Mouse (Mus musculus) spleen, adult 2 months (tissue): ENCODE results near the gene Fam133b. TPM values are rescaled to one million over a fixed set of nuclear protein-coding genes. Genes with fewer than 3 reads are reported as not detected.
A peak's percentile ranks its signal among the peaks of the same experiment; 100 is the strongest.

Experiments
- DNase-seq, 2 experiments: peaks; one replicate each; pipeline versions ENCODE4 v3.0.0 to v3.0.0-alpha.2; 2012 to 2021; ENCODE audit warnings: low spot score in 2 of 2, low read depth in 1 of 2
- H3K27ac ChIP-seq: fragments of 200-500 bp; 2 replicates; pipeline ENCODE4 v1.5.1; 2012; ENCODE audit warnings: low read length, inconsistent platforms; ENCODE audit not compliant: insufficient read depth
- H3K27me3 ChIP-seq: fragments of 200-500 bp; 2 replicates; pipeline ENCODE4 v1.6.1; 2012; ENCODE audit warnings: mild to moderate bottlenecking, moderate library complexity, low read length, inconsistent platforms; ENCODE audit not compliant: control insufficient read depth, insufficient read depth
- H3K36me3 ChIP-seq: fragments of 200-500 bp; 2 replicates; pipeline ENCODE4 v1.6.1; 2012; ENCODE audit warnings: mild to moderate bottlenecking, low read length, inconsistent platforms; ENCODE audit not compliant: control insufficient read depth, insufficient read depth
- H3K4me1 ChIP-seq: fragments of 200-500 bp; 2 replicates; pipeline ENCODE4 v1.6.1; 2011; ENCODE audit warnings: inconsistent platforms; ENCODE audit not compliant: control insufficient read depth, insufficient read depth, insufficient read length
- H3K4me3 ChIP-seq: fragments of 200-500 bp; 2 replicates; pipeline ENCODE4 v1.5.1; 2011; ENCODE audit warnings: mild to moderate bottlenecking, inconsistent platforms; ENCODE audit not compliant: insufficient read depth, insufficient read length; ENCODE audit errors: extremely low read depth
- CTCF ChIP-seq: fragments of 200-500 bp; IDR thresholded peaks from 2 replicates; pipeline ENCODE4 v1.5.1; 2011; ENCODE audit warnings: mild to moderate bottlenecking, inconsistent platforms; ENCODE audit not compliant: insufficient read depth, insufficient read length, insufficient replicate concordance; ENCODE audit errors: extremely low read depth
- POLR2A ChIP-seq: fragments of 200-500 bp; IDR thresholded peaks from 2 replicates; pipeline ENCODE4 v1.6.1; 2011; ENCODE audit warnings: low read depth, low read length, inconsistent platforms
- WGBS: fragments of 180-500 bp; shearing (Covaris S2); methylation state at CpG from one replicate; pipeline ENCODE4 v1.1.7; 2018; 5-methylcytosine and 5-hydroxymethylcytosine counted together
- polyA plus RNA-seq: library from polyadenylated mRNA; depleted of rRNA; stranded (reverse); fragments of >200 nt; gene quantifications from 2 replicates; pipeline ENCODE4 v1.2.3, GENCODE M21; 2012; rRNA removed

The Fam133b gene
- 3.9 and 4.7 TPM in 2 replicates for polyA plus RNA-seq

- under 1% methylated on average over 78 of the region's 80 CpGs for WGBS
- peaks cover 5% of the 10 kb centered on the region for H3K4me1 ChIP-seq
- TF ChIP-seq CTCF = peak; percentile 93
- peak; percentile 41 for TF ChIP-seq POLR2A
- H3K4me3 ChIP-seq = peak within 1 kb of the TSS; percentile 82
- no peaks in the 10 kb centered on the region for H3K36me3 ChIP-seq
- peak within 1 kb of the TSS; percentile 84 for H3K27ac ChIP-seq
- peak; percentile 78 to 92 for DNase-seq
- no peaks in the 10 kb centered on the region for H3K27me3 ChIP-seq
Observed at GRCm38 (mm10) chr5:3543629-3544479, at the start of gene Fam133b. Fam133b (plus strand) TSS chr5:3543833.

GRCm38 (mm10) chr5:3493968-3494367, 49.7 kb upstream of the Fam133b start:
- WGBS = 50% methylated on average over 9 of the region's 9 CpGs
- Histone ChIP-seq H3K4me1 (peaks cover 15% of the 10 kb centered on the region; the same call in 1 of the 2 replicates), H3K27me3 (no peaks in the 10 kb centered on the region), H3K36me3 (no peaks in the 10 kb centered on the region), H3K27ac (peak overlapping the region; percentile 12; the same call in 1 of the 2 replicates), H3K4me3 (no peak overlapping the region)
- TF ChIP-seq CTCF = no peak
- no peak for TF ChIP-seq POLR2A
- peak in 1 of 2 experiments; percentile 29 for DNase-seq

GRCm38 (mm10) chr5:3494452-3495187, 49.0 kb upstream of the Fam133b start:
- TF ChIP-seq CTCF (no peak), POLR2A (no peak)
- 0 out of 2 replicates have a peak overlapping the region, but pooled peaks have one; percentile 30 for H3K27ac ChIP-seq
- no peak overlapping the region for H3K4me3 ChIP-seq
- H3K27me3 ChIP-seq = no peaks in the 10 kb centered on the region
- DNase-seq = no peak
- 48% methylated on average over 8 of the region's 8 CpGs for WGBS
- peaks cover 15% of the 10 kb centered on the region; the same call in 1 of the 2 replicates for H3K4me1 ChIP-seq
- no peaks in the 10 kb centered on the region for H3K36me3 ChIP-seq

- WGBS = 19% methylated on average over 5 of the region's 5 CpGs
- H3K4me3 ChIP-seq = no peak overlapping the region
- DNase-seq = no peak
- no peaks in the 10 kb centered on the region for H3K36me3 ChIP-seq
- TF ChIP-seq CTCF = no peak
- no peak for TF ChIP-seq POLR2A
- peaks cover 29% of the 10 kb centered on the region; the same call in 1 of the 2 replicates for H3K4me1 ChIP-seq
- H3K27me3 ChIP-seq = no peaks in the 10 kb centered on the region
- H3K27ac ChIP-seq = no peak overlapping the region
Observed at GRCm38 (mm10) chr5:3497505-3497925, 46.1 kb upstream of the Fam133b start.

GRCm38 (mm10) chr5:3500298-3500697, 43.3 kb upstream of the Fam133b start:
- peaks cover 31% of the 10 kb centered on the region; the same call in 1 of the 2 replicates for H3K4me1 ChIP-seq
- H3K4me3 ChIP-seq = no peak overlapping the region
- no peak overlapping the region for H3K27ac ChIP-seq
- 68% methylated on average over 5 of the region's 5 CpGs for WGBS
- no peak for DNase-seq
- TF ChIP-seq POLR2A = no peak
- no peaks in the 10 kb centered on the region for H3K36me3 ChIP-seq
- no peaks in the 10 kb centered on the region for H3K27me3 ChIP-seq

GRCm38 (mm10) chr5:3500957-3501563, 42.6 kb upstream of the Fam133b start:
- TF ChIP-seq POLR2A (no peak), CTCF (no peak)
- 41% methylated on average over 8 of the region's 8 CpGs for WGBS
- H3K27ac ChIP-seq = 0 out of 2 replicates have a peak overlapping the region, but pooled peaks have one; percentile 12

More at GRCm38 (mm10) chr5:3500957-3501563, 42.6 kb upstream of the Fam133b start:
- peaks cover 32% of the 10 kb centered on the region; the same call in 1 of the 2 replicates for H3K4me1 ChIP-seq
- H3K27me3 ChIP-seq = no peaks in the 10 kb centered on the region
- no peak for DNase-seq
- no peak overlapping the region for H3K4me3 ChIP-seq
- no peaks in the 10 kb centered on the region for H3K36me3 ChIP-seq
